Mouse (Mus musculus) embryonic stem cell, embryonic (primary cell): ENCODE data around the gene Cacfd1.

ENCODE experiments used
- CTCF ChIA-PET, 4 experiments: fragments of 300-600 bp in 2 of 4; fragments of 350-600 bp in 2 of 4; sonication (Branson Sonifier 250); formaldehyde crosslinking; loops; one replicate each; lab custom pipeline; 2022; ENCODE audit warnings: inconsistent platforms in 2 of 4; lab: Charles Lee
- POLR2A ChIA-PET, 4 experiments: fragments of 300-600 bp in 2 of 4; fragments of 350-600 bp in 2 of 4; sonication (Branson Sonifier 250); formaldehyde crosslinking; loops; one replicate each; lab custom pipeline; 2022; ENCODE audit warnings: antibody characterized with exemption in 4 of 4, inconsistent platforms in 1 of 4; lab: Charles Lee

Cacfd1 gene

DNA sequence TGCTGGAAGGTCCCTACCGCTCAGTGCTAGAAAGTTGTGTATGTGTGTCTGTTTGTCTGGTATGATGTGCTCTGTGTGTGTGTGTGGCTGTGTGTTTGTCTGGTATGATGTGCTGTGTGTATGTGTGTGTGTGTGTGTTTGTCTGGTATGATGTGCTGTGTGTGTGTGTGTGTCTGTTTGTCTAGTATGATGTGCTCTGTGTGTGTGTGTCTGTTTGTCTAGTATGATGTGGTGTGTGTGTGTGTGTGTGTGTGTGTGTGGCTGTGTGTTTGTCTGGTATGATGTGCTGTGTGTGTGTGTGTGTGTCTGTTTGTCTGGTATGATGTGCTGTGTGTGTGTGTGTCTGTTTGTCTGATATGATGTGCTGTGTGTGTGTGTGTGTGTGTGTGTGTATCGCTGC lies 9.8 kb downstream of the Cacfd1 start:
- ChIA-PET CTCF (interaction anchor here in 1 of 4 experiments (3.0 kb wide), 1 partner anchor 8 kb away, joined by 35 read pairs; the partner anchor contains the start of gene Slc2a6), POLR2A (interaction anchor here in 3 of 4 experiments (0.7 to 4.2 kb wide), 4 partner anchors 8 to 1188 kb away, joined by 3 to 19 read pairs (median 4); partner anchors contain the start of genes Slc2a6 (in 2 of the 3) and Cacfd1 (in 1 of the 3))

DNA sequence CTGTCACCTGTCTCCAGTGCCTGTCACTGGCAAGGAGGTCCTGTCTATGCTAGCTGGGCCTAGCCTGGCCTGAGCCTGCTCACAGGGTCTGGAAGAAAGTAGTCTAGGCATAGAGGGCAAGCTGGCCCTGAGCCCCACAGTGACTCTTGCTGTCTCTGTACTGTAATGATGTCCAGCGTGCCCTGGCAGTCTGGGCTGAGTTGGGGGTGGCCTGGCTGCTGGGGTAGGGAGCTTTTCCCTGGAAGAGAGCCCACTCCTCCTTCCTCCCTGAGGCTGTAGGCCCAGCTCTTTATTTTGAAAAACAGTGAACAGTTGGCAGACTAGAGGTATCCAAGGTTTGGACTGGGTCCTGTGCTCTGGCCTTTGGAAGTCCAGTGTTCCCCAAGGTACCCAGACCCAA lies 11.4 kb downstream of the Cacfd1 start:
- POLR2A ChIA-PET: no interaction called here
- CTCF ChIA-PET: interaction anchor here in 2 of 4 experiments (0.6 to 1.1 kb wide), 2 partner anchors 18 to 1515 kb away, joined by 3 read pairs; no protein-coding TSS in a partner anchor

DNA sequence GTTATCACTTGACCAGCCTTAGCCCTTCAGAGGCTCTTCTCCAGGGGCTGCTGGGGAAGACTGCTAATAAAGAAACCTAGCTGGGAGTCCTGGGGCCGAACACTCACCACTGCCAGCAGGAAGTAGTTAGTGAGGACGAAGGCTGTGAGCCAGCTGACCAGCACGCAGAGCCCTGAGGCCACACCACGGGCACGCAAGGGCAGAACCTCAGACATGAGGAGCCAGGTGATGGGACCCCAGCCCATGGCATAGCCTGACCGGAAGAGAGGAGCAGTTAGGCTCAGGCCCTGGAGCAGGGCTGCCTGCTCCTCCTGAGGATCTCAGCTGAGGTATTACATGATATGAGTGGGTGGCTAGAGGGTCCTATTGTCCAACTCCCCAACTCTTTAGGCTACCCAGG lies 12.9 kb downstream of the Cacfd1 start:
- CTCF ChIA-PET: interaction anchor here (0.5 to 1.3 kb wide), 4 partner anchors 16 to 829 kb away, joined by 3 to 7 read pairs (median 4); no protein-coding TSS in a partner anchor
- POLR2A ChIA-PET: interaction anchor here in 1 of 4 experiments (1.0 kb wide), 2 partner anchors 9 to 111 kb away, joined by 3 read pairs; no protein-coding TSS in a partner anchor

DNA sequence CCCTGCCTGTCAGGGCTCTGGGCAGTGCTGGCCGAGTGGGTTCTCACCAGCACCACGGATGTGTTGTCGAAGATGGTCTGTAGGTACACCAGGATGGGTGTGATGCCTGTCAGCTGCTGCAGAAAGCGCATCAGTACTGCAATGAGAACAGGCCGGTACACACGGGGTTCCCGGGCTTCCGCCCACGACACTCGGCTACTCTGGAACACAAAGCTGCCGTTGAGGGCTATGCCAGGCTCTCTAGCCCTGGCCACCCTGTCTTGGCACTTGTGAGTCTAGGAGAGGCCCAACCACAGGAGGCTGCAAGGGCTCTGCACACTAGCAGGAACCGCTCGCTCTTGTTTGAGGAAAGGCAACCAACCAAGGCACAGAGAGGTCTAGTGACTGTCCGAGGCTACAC lies 14.4 kb downstream of the Cacfd1 start:
- CTCF ChIA-PET: interaction anchor here (0.5 to 5.7 kb wide), 5 partner anchors 14 to 388 kb away, joined by 3 to 26 read pairs (median 4); no protein-coding TSS in a partner anchor

DNA sequence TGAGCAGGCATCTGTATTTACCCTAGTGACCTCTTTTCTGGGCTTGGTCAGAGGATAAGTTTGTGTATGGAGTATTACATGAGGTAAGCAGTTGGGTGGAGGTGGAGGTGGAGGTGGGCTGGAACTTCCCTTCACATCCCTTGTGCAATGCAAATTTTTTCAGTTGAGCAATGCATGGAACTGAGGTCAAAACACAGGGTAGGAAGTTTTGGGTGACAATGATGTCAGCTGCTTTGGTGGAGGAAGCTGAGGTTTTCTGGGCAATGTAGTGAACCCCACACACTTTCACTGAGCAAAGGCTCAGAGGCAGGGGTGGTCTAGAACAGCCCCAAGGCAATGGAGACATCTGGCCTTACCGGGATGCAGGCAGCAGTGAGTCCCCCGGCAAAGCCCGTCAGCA lies 15.8 kb downstream of the Cacfd1 start:
- POLR2A ChIA-PET: interaction anchor here in 2 of 4 experiments (0.6 to 1.5 kb wide), 3 partner anchors 8 to 537 kb away, joined by 3 to 5 read pairs (median 4); no protein-coding TSS in a partner anchor
- CTCF ChIA-PET: interaction anchor here (0.9 to 5.7 kb wide), 8 partner anchors 7 to 378 kb away, joined by 3 to 26 read pairs (median 4); no protein-coding TSS in a partner anchor

More for the DNA sequence above, 14.4 kb downstream of the Cacfd1 start:
- POLR2A ChIA-PET: interaction anchor here in 3 of 4 experiments (0.5 to 1.5 kb wide), 8 partner anchors 8 to 1602 kb away, joined by 3 to 5 read pairs (median 4); no protein-coding TSS in a partner anchor

DNA sequence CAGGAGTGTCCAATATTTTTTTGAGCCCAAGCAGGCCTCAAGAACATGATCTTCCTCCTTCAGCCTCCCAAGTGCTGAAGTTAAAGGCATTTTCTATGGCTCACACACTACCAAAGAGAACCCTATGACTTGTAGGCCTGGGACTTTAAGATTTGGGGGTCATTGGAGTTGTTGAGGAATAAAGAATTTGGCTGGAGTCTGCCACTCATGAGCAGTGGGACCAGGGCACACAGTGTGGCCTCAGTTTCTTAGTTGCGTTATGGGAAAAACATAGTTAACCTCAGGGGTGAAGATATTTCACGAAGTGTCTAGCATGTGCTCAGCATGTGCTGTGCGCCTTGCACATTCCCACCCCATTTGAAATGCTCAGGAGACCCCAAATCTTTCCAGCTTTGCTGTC lies 16.6 kb downstream of the Cacfd1 start:
- ChIA-PET CTCF (interaction anchor here in 3 of 4 experiments (0.9 to 5.7 kb wide), 6 partner anchors 8 to 379 kb away, joined by 3 to 35 read pairs (median 14); no protein-coding TSS in a partner anchor), POLR2A (interaction anchor here in 1 of 4 experiments (2.3 to 2.8 kb wide), 2 partner anchors 9 to 13 kb away, joined by 7 to 19 read pairs; no protein-coding TSS in a partner anchor)

DNA sequence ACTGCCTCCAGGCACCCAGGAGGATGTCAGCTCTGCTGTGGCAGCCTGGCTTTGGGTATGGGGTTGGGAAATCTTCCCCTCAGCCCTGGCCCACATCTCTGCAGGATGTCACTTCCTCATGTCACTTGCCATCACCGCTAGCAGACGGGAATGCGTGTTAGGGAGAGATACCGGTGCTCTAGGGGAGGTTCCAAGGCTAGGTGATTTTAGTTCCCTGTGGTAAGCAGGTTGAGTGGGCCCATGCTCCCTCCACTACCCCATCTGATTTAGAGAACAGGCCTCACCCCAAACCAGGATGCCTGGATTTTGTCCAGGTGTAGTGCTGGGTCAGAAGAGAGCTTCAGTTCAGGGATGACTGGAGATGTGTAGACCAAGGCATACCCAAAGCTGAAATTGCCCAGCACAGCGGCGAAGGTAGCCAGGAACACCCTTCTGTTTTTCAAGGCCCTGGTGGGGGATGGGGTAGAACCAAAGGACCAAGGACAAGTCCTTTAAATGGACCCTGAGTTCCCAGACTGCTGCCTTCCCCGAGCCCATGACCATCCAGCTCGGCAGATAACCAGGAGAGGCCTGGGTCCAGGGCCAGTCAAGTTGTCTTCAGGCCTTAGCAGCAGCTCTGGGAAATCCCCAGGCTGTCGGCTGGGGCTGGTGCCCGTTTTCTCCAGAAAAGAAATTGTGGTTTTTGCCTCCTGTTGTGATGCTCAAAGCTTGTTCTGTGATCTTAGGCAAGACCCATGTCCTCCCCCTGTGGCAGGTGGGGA lies 17.3 kb downstream of the Cacfd1 start:
- CTCF ChIA-PET: interaction anchor here (0.9 to 5.7 kb wide), 14 partner anchors 9 to 210 kb away, joined by 3 to 35 read pairs (median 6); no protein-coding TSS in a partner anchor
- POLR2A ChIA-PET: interaction anchor here in 3 of 4 experiments (0.6 to 2.8 kb wide), 20 partner anchors 8 to 391 kb away, joined by 3 to 19 read pairs (median 3); partner anchors contain the start of gene Surf6 (in 2 of the 3)

DNA sequence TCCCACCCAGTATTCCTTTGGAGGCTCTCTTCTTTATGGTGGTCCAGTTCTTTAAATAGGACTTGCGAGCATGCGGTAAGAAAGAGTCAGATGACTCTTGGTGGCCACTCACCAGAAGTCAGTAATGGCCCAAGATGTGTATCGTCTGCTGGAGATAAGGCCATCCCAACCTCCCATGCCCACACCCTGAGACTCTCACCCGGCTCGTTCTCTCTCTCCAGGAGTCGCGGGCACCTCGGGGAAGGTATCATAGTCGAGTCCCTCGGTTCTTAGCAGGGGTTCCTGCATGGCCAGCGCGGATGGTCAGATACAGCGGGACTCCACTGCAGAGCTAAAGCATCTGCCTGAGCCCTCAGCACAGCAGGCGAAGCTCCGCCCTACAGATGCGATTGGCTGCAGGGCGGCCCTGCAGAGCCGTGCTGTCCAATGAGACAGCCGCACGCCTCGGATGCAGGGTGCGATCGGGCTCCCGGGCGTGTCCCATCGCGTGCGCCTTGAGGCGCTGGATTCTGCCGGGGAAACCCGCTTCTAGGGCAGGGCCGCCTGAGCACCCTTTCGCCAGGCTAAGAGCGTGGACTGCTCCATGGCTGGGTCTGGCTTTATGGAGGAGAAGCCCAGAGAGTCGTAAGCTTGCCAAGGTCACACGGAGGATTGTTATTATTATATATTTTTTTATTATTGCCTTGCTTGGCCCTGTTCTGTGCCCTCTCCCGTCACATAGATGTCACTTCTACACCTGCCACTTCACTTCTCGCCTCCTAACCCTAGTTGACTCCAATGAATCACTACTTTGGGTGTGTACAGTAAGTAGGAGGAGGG lies 18.1 kb downstream of the Cacfd1 start, which contains the start of gene Slc2a6:
TSS of gene Slc2a6 (minus strand) at position 381 of the 819 bp plus-strand sequence.
- ChIA-PET POLR2A (interaction anchor here in 3 of 4 experiments (0.5 to 2.8 kb wide), 23 partner anchors 9 to 952 kb away, joined by 3 to 19 read pairs (median 3); partner anchors contain the start of gene Surf6 (in 2 of the 3)), CTCF (interaction anchor here (0.6 to 5.7 kb wide), 16 partner anchors 10 to 788 kb away, joined by 3 to 35 read pairs (median 6); no protein-coding TSS in a partner anchor)

DNA sequence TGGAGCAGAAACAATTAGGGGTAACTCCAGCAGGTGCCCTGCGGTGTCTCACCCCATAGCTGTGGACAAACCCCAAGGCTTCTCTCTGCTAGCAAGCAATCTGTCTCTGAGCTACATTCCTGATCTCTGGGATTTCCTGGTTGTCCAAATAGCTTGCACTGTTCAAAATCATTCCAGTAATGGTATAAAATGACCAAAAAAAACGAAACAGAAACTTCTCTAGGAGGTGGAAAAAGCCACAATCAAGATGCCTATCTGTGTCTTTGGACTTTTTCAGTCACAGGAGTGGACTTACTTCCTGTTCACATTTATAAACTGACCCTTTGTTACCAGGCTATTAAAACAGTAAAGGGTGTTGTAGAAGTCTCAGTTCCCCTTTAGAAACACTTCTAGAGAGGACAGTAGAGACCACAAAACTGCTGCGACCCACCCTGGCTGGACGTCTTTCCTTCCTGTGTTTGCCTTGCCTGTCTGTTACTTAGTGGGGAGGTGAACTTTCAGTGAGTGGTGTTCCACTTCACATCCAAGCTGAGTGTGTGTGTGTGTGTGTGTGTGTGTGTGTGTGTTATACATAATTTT lies 18.8 kb downstream of the Cacfd1 start:
- CTCF ChIA-PET: interaction anchor here (0.6 to 5.7 kb wide), 16 partner anchors 10 to 787 kb away, joined by 3 to 35 read pairs (median 4); no protein-coding TSS in a partner anchor
- POLR2A ChIA-PET: interaction anchor here in 3 of 4 experiments (0.5 to 2.8 kb wide), 15 partner anchors 9 to 952 kb away, joined by 3 to 19 read pairs (median 4); partner anchors contain the start of gene Surf6 (in 1 of the 3)

DNA sequence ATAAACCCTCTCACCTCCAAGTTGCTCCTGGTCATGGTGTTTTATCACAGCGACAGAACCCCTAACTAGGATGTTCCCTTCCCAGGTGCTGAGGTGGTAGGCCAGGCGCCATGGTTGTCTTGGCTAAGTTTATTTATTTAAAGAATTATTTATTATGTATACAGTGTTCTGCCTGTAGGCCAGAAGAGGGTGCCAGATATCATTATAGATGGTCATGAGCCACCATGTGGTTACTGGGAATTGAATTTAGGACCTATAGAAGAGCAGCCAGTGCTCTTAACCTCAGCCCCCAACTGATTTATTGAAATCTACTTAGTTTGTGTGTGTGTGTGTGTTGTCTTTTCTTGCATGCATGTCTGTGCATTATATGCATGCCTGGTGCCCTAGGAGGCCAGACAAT lies 22.6 kb downstream of the Cacfd1 start:
- ChIA-PET CTCF (interaction anchor here (0.7 to 1.8 kb wide), 4 partner anchors 14 to 42 kb away, joined by 3 to 13 read pairs (median 4); no protein-coding TSS in a partner anchor), POLR2A (interaction anchor here in 2 of 4 experiments (0.7 to 2.2 kb wide), 4 partner anchors 15 to 397 kb away, joined by 3 to 9 read pairs (median 3); partner anchors contain the start of genes Med22 (in 1 of the 2) and Rpl7a (in 1 of the 2))

DNA sequence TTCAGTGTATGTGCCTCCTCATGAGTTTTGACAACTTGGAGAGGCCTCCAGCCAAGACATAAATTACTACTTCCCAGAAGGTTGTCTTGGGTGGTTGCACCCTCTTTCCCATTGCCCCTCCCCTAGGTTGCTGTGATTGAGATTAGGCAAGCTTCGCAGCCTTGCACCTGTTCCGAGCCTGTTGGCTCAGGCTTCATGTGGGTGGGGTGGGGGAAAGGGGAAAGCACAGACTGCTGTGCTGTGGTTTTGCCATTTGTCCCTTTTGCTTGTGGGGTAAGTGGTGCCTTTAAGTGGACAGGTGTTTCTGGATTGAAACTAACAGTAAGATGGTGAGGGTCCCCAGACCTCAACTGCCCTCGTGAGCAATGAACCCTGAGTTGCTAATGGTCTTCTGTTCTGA lies 26.3 kb downstream of the Cacfd1 start:
- POLR2A ChIA-PET: interaction anchor here in 1 of 4 experiments (0.9 kb wide), 1 partner anchor 400 kb away, joined by 3 read pairs; no protein-coding TSS in a partner anchor

DNA sequence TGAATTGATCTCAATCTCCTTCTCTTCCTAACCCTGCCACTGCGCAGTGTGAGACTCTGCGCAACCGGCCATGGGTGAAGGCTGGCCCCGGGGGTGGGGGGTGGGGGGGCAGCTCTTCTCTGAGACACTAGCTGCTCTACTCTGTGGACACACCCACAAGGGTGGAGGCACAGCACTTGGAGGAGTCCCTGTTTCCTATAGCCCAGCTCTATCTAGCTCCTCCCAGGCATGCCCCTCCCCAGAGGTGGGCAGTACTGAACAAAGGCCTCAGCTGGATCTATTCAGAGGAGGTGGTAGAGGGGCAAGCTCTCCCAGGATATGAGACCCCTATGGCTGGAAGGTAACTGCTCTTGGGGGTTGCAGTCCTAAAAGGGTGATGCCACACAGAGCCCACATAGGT lies 27.3 kb downstream of the Cacfd1 start:
- CTCF ChIA-PET: interaction anchor here in 3 of 4 experiments (0.7 to 8.7 kb wide), 9 partner anchors 9 to 209 kb away, joined by 3 to 99 read pairs (median 12); partner anchors contain the start of gene Slc2a6 (in 1 of the 3)
- POLR2A ChIA-PET: no interaction called here

More for the DNA sequence above, 26.3 kb downstream of the Cacfd1 start:
- CTCF ChIA-PET: interaction anchor here in 2 of 4 experiments (5.8 to 8.7 kb wide), 2 partner anchors 18 to 199 kb away, joined by 62 to 99 read pairs; no protein-coding TSS in a partner anchor

DNA sequence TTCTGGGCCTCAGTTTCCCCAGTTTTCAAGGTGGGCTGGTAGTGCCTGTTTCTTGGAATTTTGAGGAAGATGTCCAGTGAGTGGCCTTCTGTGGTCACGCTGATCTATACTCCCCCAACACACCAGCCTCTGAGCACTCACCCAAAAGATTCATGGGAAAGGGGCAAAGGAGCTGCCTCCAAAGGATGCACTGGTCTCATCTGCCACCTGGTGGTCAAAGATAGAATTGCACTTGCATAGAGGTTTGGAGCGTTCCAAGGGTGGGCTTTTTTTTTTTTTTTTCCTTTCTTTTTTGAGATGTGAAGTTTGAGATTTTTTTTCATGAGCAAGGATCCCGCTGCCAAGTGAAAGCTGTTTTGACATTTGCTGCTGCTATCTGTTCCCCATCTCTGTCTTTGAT lies 28.9 kb downstream of the Cacfd1 start:
- POLR2A ChIA-PET: interaction anchor here (0.6 to 2.1 kb wide), 24 partner anchors 11 to 695 kb away, joined by 3 to 7 read pairs (median 4); partner anchors contain the start of genes Surf1 (in 2 of the 4), Surf2 (in 2 of the 4), Slc2a6 (in 1 of the 4) and Surf6 (in 1 of the 4)
- CTCF ChIA-PET: interaction anchor here (0.5 to 8.7 kb wide), 80 partner anchors 8 to 713 kb away, joined by 3 to 99 read pairs (median 4); partner anchors contain the start of genes Slc2a6 (in 3 of the 4), Adamts13 (in 1 of the 4), Agpat2 (in 1 of the 4) and Surf6 (in 1 of the 4)

DNA sequence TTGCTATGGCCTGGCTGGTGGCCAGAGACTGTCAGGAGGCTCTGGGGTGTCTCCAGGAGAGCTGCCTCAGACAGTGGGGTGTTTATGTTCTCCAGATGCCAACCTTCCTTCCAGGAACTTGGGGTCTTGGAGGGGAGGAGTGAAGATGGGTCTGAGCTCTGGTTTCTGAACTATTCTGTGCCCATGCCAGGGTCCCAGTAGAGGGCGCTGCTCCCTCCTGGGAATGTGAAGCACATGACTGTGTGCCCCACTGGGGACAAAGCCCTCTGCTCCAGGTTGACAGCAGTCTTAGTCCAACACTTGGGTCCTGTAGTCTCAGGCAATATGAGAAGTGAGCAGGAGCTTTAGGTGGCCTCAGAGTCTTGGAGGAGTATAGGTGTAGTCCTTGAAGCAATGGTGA lies 29.6 kb downstream of the Cacfd1 start:
- ChIA-PET CTCF (interaction anchor here (0.5 to 8.7 kb wide), 63 partner anchors 8 to 714 kb away, joined by 3 to 99 read pairs (median 4); partner anchors contain the start of genes Slc2a6 (in 3 of the 4), Adamts13 (in 1 of the 4) and Agpat2 (in 1 of the 4)), POLR2A (interaction anchor here in 3 of 4 experiments (0.5 to 2.1 kb wide), 15 partner anchors 12 to 696 kb away, joined by 3 to 7 read pairs (median 3); partner anchors contain the start of genes Slc2a6 (in 1 of the 3) and Surf6 (in 1 of the 3))

DNA sequence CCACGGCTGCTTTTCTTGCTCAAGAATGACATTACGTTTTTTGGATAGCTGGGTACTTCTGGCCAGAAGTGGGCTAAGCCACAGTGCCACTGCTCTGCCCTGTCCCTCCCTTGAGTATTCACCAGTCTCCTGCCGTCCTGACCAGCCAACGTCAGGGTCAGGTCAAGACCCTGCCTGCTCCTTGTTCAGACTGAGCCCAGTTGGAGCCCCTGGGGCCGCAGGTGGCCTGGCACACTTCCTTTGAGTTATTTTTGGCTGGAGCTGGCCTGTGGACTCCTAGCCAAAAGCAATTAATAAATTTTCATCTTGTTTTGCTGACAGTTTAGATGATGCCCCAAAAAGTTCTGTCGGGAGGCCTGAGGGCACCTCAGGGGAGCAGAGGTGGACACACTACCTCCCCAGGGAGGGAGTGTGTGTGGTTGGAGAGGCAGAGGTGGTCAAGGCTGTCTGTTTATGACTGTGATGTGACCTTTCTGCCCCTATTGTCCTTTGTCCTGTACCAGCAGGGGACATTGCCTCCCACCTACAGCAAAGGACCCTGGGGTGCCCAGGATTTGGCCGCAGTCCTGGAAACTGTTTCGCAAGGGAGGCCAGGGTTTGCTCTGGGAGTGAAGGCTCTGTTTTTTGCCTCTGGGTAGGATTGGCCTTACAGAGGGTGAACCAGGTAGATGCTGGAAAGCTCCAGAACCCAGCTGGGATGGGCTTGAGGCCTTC lies 32.6 kb downstream of the Cacfd1 start:
- POLR2A ChIA-PET: interaction anchor here in 1 of 4 experiments (0.7 kb wide), 1 partner anchor 438 kb away, joined by 4 read pairs; the partner anchor contains the start of gene Agpat2
- CTCF ChIA-PET: interaction anchor here in 3 of 4 experiments (0.7 to 8.7 kb wide), 10 partner anchors 24 to 386 kb away, joined by 3 to 99 read pairs (median 4); partner anchors contain the start of gene Fam163b (in 1 of the 3)
